Comparison of ENCODE assay signal across 11 mouse cellular contexts in genomic region chr10:40328004-40328551, GRCm38 (mm10). TPM values are rescaled to one million over a fixed set of nuclear protein-coding genes. Genes with fewer than 3 reads are reported as not detected.
DNase-seq lines count a peak whose midpoint lies in the region; ATAC-seq lines count a peak whose summit lies in the region.
"Had no signal": no experiment of that assay in that cellular context is flagged by ENCODE, and none has a peak within 500 bp of the region (broad histone marks: within the 10 kb centered on the region; RNA-seq: fewer than 3 reads in every experiment).

No protein-coding gene starts in this region.

- no peaks in the 10 kb centered on the region for H3K36me3 ChIP-seq in liver, embryonic 15.5 days (replicated peaks)
- H3K36me3 ChIP-seq in hindbrain, embryonic 10.5 days: no peaks in the 10 kb centered on the region
- H3K36me3 ChIP-seq: midbrain, embryonic 12.5 days had no signal

- no peaks in the 10 kb centered on the region for H3K9me3 ChIP-seq in liver, embryonic 15.5 days (replicated peaks)
- H3K9me3 ChIP-seq in hindbrain, embryonic 10.5 days: 0 out of 2 replicates have a peak, but pooled peaks cover 5% of the 10 kb centered on the region
- H3K9me3 ChIP-seq: forebrain, embryonic 13.5 days; midbrain, embryonic 12.5 days had no signal

- no peaks in the 10 kb centered on the region for H3K27me3 ChIP-seq in liver, embryonic 15.5 days
- H3K27me3 ChIP-seq in hindbrain, embryonic 10.5 days (ENCODE audit: insufficient read depth, poor library complexity, severe bottlenecking): no peaks in the 10 kb centered on the region
- H3K27me3 ChIP-seq: forebrain, embryonic 13.5 days; midbrain, embryonic 12.5 days had no signal

- peak overlapping the region; percentile 87 for H3K27ac ChIP-seq in liver, embryonic 15.5 days (replicated peaks)
- no peak overlapping the region for H3K27ac ChIP-seq in hindbrain, embryonic 10.5 days
- H3K27ac ChIP-seq: forebrain, embryonic 13.5 days; midbrain, embryonic 12.5 days had no signal

- H3K4me2 ChIP-seq in liver, embryonic 15.5 days: peak overlapping the region; percentile 60
- H3K4me2 ChIP-seq: forebrain, embryonic 13.5 days; midbrain, embryonic 12.5 days had no signal

- peaks cover 39% of the 10 kb centered on the region for H3K4me1 ChIP-seq in liver, embryonic 15.5 days (replicated peaks)
- no peaks in the 10 kb centered on the region for H3K4me1 ChIP-seq in hindbrain, embryonic 10.5 days (replicated peaks)
- H3K4me1 ChIP-seq: forebrain, embryonic 13.5 days; midbrain, embryonic 12.5 days had no signal

- peak overlapping the region; percentile 9 for H3K4me3 ChIP-seq in liver, embryonic 15.5 days (replicated peaks)
- no peak overlapping the region for H3K4me3 ChIP-seq in hindbrain, embryonic 10.5 days
- H3K4me3 ChIP-seq: forebrain, embryonic 13.5 days; midbrain, embryonic 12.5 days had no signal

- ATAC-seq in liver, embryonic 15.5 days (ENCODE audit: insufficient read depth): peak; percentile 97
- ATAC-seq: forebrain, embryonic 13.5 days had no signal

- H3K9ac ChIP-seq in liver, embryonic 15.5 days: 0 out of 2 replicates have a peak overlapping the region, but pooled peaks have one; percentile 10
- H3K9ac ChIP-seq: forebrain, embryonic 13.5 days; midbrain, embryonic 12.5 days had no signal

- 12% methylated on average over 9 of the region's 9 CpGs for WGBS in liver, embryonic 15.5 days (ENCODE audit: insufficient replicate concordance)
- 86% methylated on average over 9 of the region's 9 CpGs for whole genome bisulfite sequencing in hindbrain, embryonic 10.5 days

- DNase-seq in spleen, adult 12 weeks (ENCODE audit: low spot score): peak; percentile 65
- DNase-seq in spleen, adult 18-20 months: no peak
- peak; percentile 92 to 93 for DNase-seq in heart, adult 9 months (ENCODE audit: low spot score in 2 of 2)
- peak; percentile 87 for DNase-seq in yolk sac, embryonic 10.5 days (ENCODE audit: low spot score)
- no peak for DNase-seq in right cerebral cortex, adult 2 months (ENCODE audit: low spot score in 2 of 2)
- DNase-seq in adrenal gland, postnatal 4 days (ENCODE audit: low spot score in 2 of 2): no peak
- DNase-seq in hindbrain, embryonic 10.5 days (ENCODE audit: low spot score): no peak
- DNase-seq: adrenal gland, adult 8-10 months had no signal

RNA-seq across cellular contexts. Expression of gene Cdk19, which starts 11.3 kb away (rescaled TPM):
- polyA plus RNA-seq in liver, embryonic 15.5 days (2015; fragmentation: Nextera tagmentation; extraction: Ambion mirVana): 2.9 and 3.5 TPM in 2 replicates
- 10 to 100 TPM; 19.7 to 20.2 TPM for total RNA-seq in adrenal gland, postnatal 4 days (2021)
- 5.2 and 7.0 TPM in 2 replicates for polyA plus RNA-seq in hindbrain, embryonic 10.5 days (2016; fragmentation: Nextera tagmentation; extraction: Ambion mirVana)

RNA-seq across cellular contexts. Expression of gene Amd1, which starts 26.1 kb away (rescaled TPM):
- polyA plus RNA-seq in liver, embryonic 15.5 days (2015; fragmentation: Nextera tagmentation; extraction: Ambion mirVana): 40.8 and 41.9 TPM in 2 replicates
- total RNA-seq in adrenal gland, postnatal 4 days (2021): 10 to 100 TPM; 42.2 to 43.5 TPM
- polyA plus RNA-seq in hindbrain, embryonic 10.5 days (2016; fragmentation: Nextera tagmentation; extraction: Ambion mirVana): 59.0 and 74.9 TPM in 2 replicates

Comparison
In these comparisons a context has a peak if more than half of its experiments do, and no peak if none do; other contexts are left out.
1. DNase-seq: peak in spleen, adult 12 weeks (single experiment), heart, adult 9 months (2 of 2) and yolk sac, embryonic 10.5 days (single experiment); none in spleen, adult 18-20 months (0 of 2), right cerebral cortex, adult 2 months (0 of 2), adrenal gland, postnatal 4 days (0 of 2) and hindbrain, embryonic 10.5 days (single experiment).